Mouse (Mus musculus): Measurements from ENCODE around the gene Tbc1d22a.

- TF ChIP-seq POLR2A (IDR thresholded peaks at IDR 0.05; ENCODE audit: control insufficient read depth in 1 of 2, insufficient read depth in 1 of 2, low read depth in 1 of 2, low read length in 2 of 2, poor library complexity in 1 of 2) (no peak), RCOR1 (IDR thresholded peaks at IDR 0.05; ENCODE audit: low read depth, low read length) (no peak), RAD21 (IDR thresholded peaks at IDR 0.05; ENCODE audit: low read depth, low read length) (no peak), CTCF (IDR thresholded peaks at IDR 0.05 in 2 of 3, conservative IDR thresholded peaks at IDR 0.05 in 1 of 3; ENCODE audit: control insufficient read depth in 1 of 3, insufficient read depth in 1 of 3, low read depth in 2 of 3, low read length in 3 of 3, poor library complexity in 1 of 3, severe bottlenecking in 1 of 3) (no peak)
Observed at GRCm38 (mm10) chr15:86264803-86265202, 50.5 kb downstream of the Tbc1d22a start.

All from MEL (cell line).